Mouse (Mus musculus) MEL (cell line): ENCODE data around the gene Pcmt1. TPM values are rescaled to one million over a fixed set of nuclear protein-coding genes. Genes with fewer than 3 reads are reported as not detected.

ENCODE experiments used
- DNase-seq: peaks from one replicate; pipeline ENCODE4 v3.0.0; 2011; ENCODE audit warnings: low read depth, low spot score
- H3K27ac ChIP-seq: 2 replicates; pipeline ENCODE4 v1.5.1; 2012; ENCODE audit warnings: low read depth, mild to moderate bottlenecking, control low read depth, low read length, moderate library complexity; ENCODE audit not compliant: control insufficient read depth
- H3K27me3 ChIP-seq, 2 experiments: fragments of 150-350 bp in 1 of 2; sonication (generic) in 1 of 2; 2 replicates each; pipeline ENCODE4 v1.6.1; 2012; ENCODE audit warnings: low read length in 2 of 2, mild to moderate bottlenecking in 2 of 2, improper control_type of control experiment in 1 of 2, moderate library complexity in 1 of 2; ENCODE audit not compliant: insufficient read depth in 2 of 2, control insufficient read depth in 1 of 2
- H3K36me3 ChIP-seq, 2 experiments: 2 replicates each; pipeline ENCODE4 v1.6.1; 2012 to 2014; ENCODE audit warnings: low read length in 2 of 2, improper control_type of control experiment in 1 of 2, inconsistent platforms in 1 of 2, mild to moderate bottlenecking in 1 of 2; ENCODE audit not compliant: insufficient read depth in 2 of 2, control insufficient read depth in 1 of 2
- H3K4me1 ChIP-seq, 2 experiments: fragments of 150-350 bp in 1 of 2; sonication (generic) in 1 of 2; 2 replicates each; pipeline ENCODE4 v1.6.1; 2012; ENCODE audit warnings: low read length in 2 of 2, improper control_type of control experiment in 1 of 2, mild to moderate bottlenecking in 1 of 2; ENCODE audit not compliant: insufficient read depth in 2 of 2, control insufficient read depth in 1 of 2
- H3K4me3 ChIP-seq, 2 experiments: fragments of 150-350 bp in 1 of 2; sonication (generic) in 1 of 2; 2 replicates each; pipeline ENCODE4 v1.5.1; 2012; ENCODE audit warnings: low read depth in 2 of 2, low read length in 2 of 2, mild to moderate bottlenecking in 2 of 2, moderate library complexity in 2 of 2, control low read depth in 1 of 2, improper control_type of control experiment in 1 of 2; ENCODE audit not compliant: control insufficient read depth in 1 of 2, insufficient read depth in 1 of 2
- H3K79me2 ChIP-seq: 2 replicates; pipeline ENCODE4 v1.6.1; 2012; ENCODE audit warnings: mild to moderate bottlenecking, low read length, moderate library complexity; ENCODE audit not compliant: control insufficient read depth, poor library complexity, insufficient read depth
- H3K9ac ChIP-seq: 2 replicates; pipeline ENCODE4 v1.6.1; 2012; ENCODE audit warnings: low read depth, mild to moderate bottlenecking, control low read depth, low read length, moderate library complexity; ENCODE audit not compliant: control insufficient read depth, poor library complexity, severe bottlenecking
- H3K9me3 ChIP-seq: fragments of 150-350 bp; sonication (generic); replicated peaks from 2 replicates; pipeline ENCODE4 v1.6.1; 2012; ENCODE audit warnings: mild to moderate bottlenecking, low read length, improper control_type of control experiment, moderate library complexity; ENCODE audit not compliant: insufficient read depth
- BHLHE40 ChIP-seq: IDR thresholded peaks from 2 replicates; pipeline ENCODE4 v1.6.1; 2012; ENCODE audit warnings: low read depth, mild to moderate bottlenecking, inconsistent platforms, low read length, improper control_type of control experiment, borderline replicate concordance
- ELF1 ChIP-seq: IDR thresholded peaks from 2 replicates; pipeline ENCODE4 v1.6.1; 2014; ENCODE audit warnings: low read depth, mild to moderate bottlenecking, inconsistent platforms, low read length, improper control_type of control experiment, moderate library complexity
- EP300 ChIP-seq, 2 experiments: IDR thresholded peaks; 2 replicates each; pipeline ENCODE4 v1.6.1; 2011; ENCODE audit warnings: improper control_type of control experiment in 2 of 2, low read length in 2 of 2, low read depth in 1 of 2, mild to moderate bottlenecking in 1 of 2
- JUND ChIP-seq: IDR thresholded peaks from 2 replicates; pipeline ENCODE4 v1.6.1; 2011; ENCODE audit warnings: low read depth, mild to moderate bottlenecking, improper control_type of control experiment, low read length
- MAX ChIP-seq: IDR thresholded peaks from 2 replicates; pipeline ENCODE4 v1.6.1; 2011; ENCODE audit warnings: low read length, improper control_type of control experiment
- MAZ ChIP-seq: IDR thresholded peaks from 2 replicates; pipeline ENCODE4 v1.6.1; 2012; ENCODE audit warnings: low read depth, mild to moderate bottlenecking, inconsistent platforms, low read length, improper control_type of control experiment
- MEF2A ChIP-seq: IDR thresholded peaks from 2 replicates; pipeline ENCODE4 v1.6.1; 2014; ENCODE audit warnings: low read depth, mild to moderate bottlenecking, inconsistent platforms, low read length, improper control_type of control experiment; ENCODE audit not compliant: poor library complexity, insufficient replicate concordance, severe bottlenecking; ENCODE audit errors: extremely low read depth
- MXI1 ChIP-seq: IDR thresholded peaks from 2 replicates; pipeline ENCODE4 v1.6.1; 2011; ENCODE audit warnings: mild to moderate bottlenecking, low read depth, low read length, improper control_type of control experiment
- MYB ChIP-seq: IDR thresholded peaks from 2 replicates; pipeline ENCODE4 v1.6.1; 2011; ENCODE audit warnings: mild to moderate bottlenecking, low read depth, low read length, improper control_type of control experiment
- MYC ChIP-seq: IDR thresholded peaks from 2 replicates; pipeline ENCODE4 v1.6.1; 2011; ENCODE audit warnings: low read depth, mild to moderate bottlenecking, low read length, improper control_type of control experiment, moderate library complexity
- NELFE ChIP-seq: IDR thresholded peaks from 2 replicates; pipeline ENCODE4 v1.6.1; 2011; ENCODE audit warnings: low read depth, low read length, improper control_type of control experiment
- NRF1 ChIP-seq: IDR thresholded peaks from 2 replicates; pipeline ENCODE4 v1.6.1; 2014; ENCODE audit warnings: low read depth, mild to moderate bottlenecking, inconsistent platforms, low read length, improper control_type of control experiment, moderate library complexity; ENCODE audit not compliant: poor library complexity, insufficient read depth, severe bottlenecking
- POLR2A ChIP-seq, 2 experiments: IDR thresholded peaks; 2 replicates each; pipeline ENCODE4 v1.6.1; 2011 to 2012; ENCODE audit warnings: low read length in 2 of 2, mild to moderate bottlenecking in 2 of 2, control low read depth in 1 of 2, improper control_type of control experiment in 1 of 2, low read depth in 1 of 2, moderate library complexity in 1 of 2; ENCODE audit not compliant: control insufficient read depth in 1 of 2, insufficient read depth in 1 of 2, poor library complexity in 1 of 2
- POLR2AphosphoS2 ChIP-seq: IDR thresholded peaks from 2 replicates; pipeline ENCODE4 v1.6.1; 2011; ENCODE audit warnings: low read length, improper control_type of control experiment
- POLR2AphosphoS5 ChIP-seq: IDR thresholded peaks from 2 replicates; pipeline ENCODE4 v1.6.1; 2012; ENCODE audit warnings: low read depth, borderline replicate concordance, mild to moderate bottlenecking, inconsistent platforms, low read length, moderate library complexity, mixed read lengths
- RAD21 ChIP-seq: IDR thresholded peaks from 2 replicates; pipeline ENCODE4 v1.6.1; 2011; ENCODE audit warnings: mild to moderate bottlenecking, low read depth, low read length, improper control_type of control experiment
- RCOR1 ChIP-seq: IDR thresholded peaks from 2 replicates; pipeline ENCODE4 v1.6.1; 2012; ENCODE audit warnings: low read depth, mild to moderate bottlenecking, inconsistent platforms, low read length, improper control_type of control experiment
- SIN3A ChIP-seq: IDR thresholded peaks from 2 replicates; pipeline ENCODE4 v1.6.1; 2012; ENCODE audit warnings: low read length, improper control_type of control experiment, inconsistent platforms
- TBP ChIP-seq: IDR thresholded peaks from 2 replicates; pipeline ENCODE4 v1.8.0; 2011; ENCODE audit warnings: low read depth, low read length, improper control_type of control experiment
- USF1 ChIP-seq: IDR thresholded peaks from 2 replicates; pipeline ENCODE4 v1.6.1; 2014; ENCODE audit warnings: low read depth, mild to moderate bottlenecking, inconsistent platforms, low read length, improper control_type of control experiment, moderate library complexity
- USF2 ChIP-seq, 2 experiments: IDR thresholded peaks; 2 replicates each; pipeline ENCODE4 v1.6.1; 2011 to 2012; ENCODE audit warnings: improper control_type of control experiment in 2 of 2, low read length in 2 of 2, borderline replicate concordance in 1 of 2, inconsistent platforms in 1 of 2, low read depth in 1 of 2, mild to moderate bottlenecking in 1 of 2; ENCODE audit not compliant: insufficient read depth in 1 of 2
- ZNF384 ChIP-seq: IDR thresholded peaks from 2 replicates; pipeline ENCODE4 v1.6.1; 2012; ENCODE audit warnings: low read depth, mild to moderate bottlenecking, inconsistent platforms, low read length, improper control_type of control experiment
- polyA plus RNA-seq, 2 experiments: library from polyadenylated mRNA; stranded (reverse) in 1 of 2; unstranded in 1 of 2; fragments of >175 nt in 1 of 2; fragments of >200 nt in 1 of 2; gene quantifications; 2 replicates each; pipeline versions ENCODE4 v1.2.1 to v1.2.4; 2012; ENCODE audit warnings: low replicate concordance in 2 of 2, low read depth in 1 of 2; ENCODE audit not compliant: insufficient read length in 2 of 2, insufficient read depth in 1 of 2, missing spikeins in 1 of 2
- total RNA-seq: library from RNA; depleted of rRNA; stranded (reverse); fragments of 300-350 nt; gene quantifications from 2 replicates; pipeline ENCODE4 v1.2.3, GENCODE M21; 2012

The Pcmt1 gene
- total and polyA plus RNA-seq, 3 experiments = 90.7 to 121 TPM; not detected in 1

DNA sequence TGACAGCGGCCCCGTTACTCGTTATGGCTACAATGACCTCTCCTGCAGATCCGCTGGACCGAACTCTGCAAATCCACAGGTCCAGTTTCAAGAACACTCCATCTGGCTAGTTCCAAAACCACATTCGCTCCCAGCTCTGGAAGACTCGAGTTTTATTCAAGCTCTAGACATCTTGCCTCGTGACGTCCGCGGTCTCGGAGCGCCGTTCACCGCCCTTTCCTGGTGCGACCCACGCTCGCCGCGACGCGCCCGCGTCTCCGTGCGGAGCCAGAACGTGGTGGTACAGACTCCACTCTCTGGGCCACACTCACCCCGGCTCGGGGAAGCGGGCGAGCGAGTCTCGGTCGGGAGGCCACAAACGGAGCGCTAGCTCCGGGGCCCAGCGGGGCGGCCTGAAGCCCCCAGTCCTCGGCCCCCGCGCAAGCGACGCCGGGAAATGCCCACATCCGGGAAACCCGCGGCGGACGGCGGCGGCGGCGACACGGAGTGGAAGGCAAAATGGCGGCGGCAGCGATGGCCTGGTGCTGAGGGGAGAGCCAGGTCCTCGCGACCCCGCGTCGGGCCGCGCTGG lies at the start of gene Pcmt1, which contains the start of gene Lats1 (continued):
- TF ChIP-seq USF1 = no peak
- TF ChIP-seq NRF1 = 0 out of 2 replicates have a peak, but pooled peaks have one; percentile 14
- peak; percentile 95 for TF ChIP-seq NELFE

DNA sequence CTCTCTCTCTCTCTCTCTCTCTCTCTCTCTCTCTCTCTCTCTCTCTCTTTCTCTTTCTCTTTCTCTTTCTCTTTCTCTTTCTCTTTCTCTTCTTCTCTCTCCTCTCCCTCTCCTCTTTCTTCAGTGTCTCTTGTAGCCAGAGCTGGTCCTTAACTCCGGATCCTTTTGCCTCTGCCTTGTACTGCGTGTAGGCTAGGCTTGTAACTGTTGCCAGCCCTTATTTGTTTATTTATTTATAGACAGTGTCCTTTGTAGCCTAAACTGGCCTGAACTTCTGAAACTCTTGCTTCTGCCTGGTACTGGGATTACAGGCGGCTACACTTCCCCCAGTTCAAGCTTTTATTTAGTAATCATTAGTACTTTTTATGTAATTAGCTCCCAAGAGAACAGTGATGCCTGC lies 46.1 kb upstream of the Pcmt1 start:
- no peaks in the 10 kb centered on the region for H3K9me3 ChIP-seq
- H3K27me3 ChIP-seq = no peaks in the 10 kb centered on the region
- no peak for TF ChIP-seq MEF2A
- TF ChIP-seq SIN3A = no peak
- no peak for TF ChIP-seq BHLHE40
- no peak for TF ChIP-seq POLR2A (IDR thresholded peaks at IDR 0.05; ENCODE audit: control insufficient read depth in 1 of 2, insufficient read depth in 1 of 2, low read depth in 1 of 2, low read length in 2 of 2, poor library complexity in 1 of 2)
- no peak for TF ChIP-seq MYB
- no peak for TF ChIP-seq MAZ
- TF ChIP-seq USF2 (IDR thresholded peaks at IDR 0.05; ENCODE audit: borderline replicate concordance in 1 of 2, insufficient read depth in 1 of 2, low read depth in 1 of 2, low read length in 2 of 2) = no peak
- no peak for TF ChIP-seq POLR2AphosphoS2
- TF ChIP-seq ELF1 = no peak
- no peak for TF ChIP-seq ZNF384
- TF ChIP-seq TBP = no peak
- no peak for TF ChIP-seq MAX
- no peak for TF ChIP-seq POLR2AphosphoS5
- no peak for TF ChIP-seq RAD21
- TF ChIP-seq USF1 = no peak
- TF ChIP-seq NELFE = no peak
- TF ChIP-seq, all 39 proteins: peak for 0
- Histone ChIP-seq H3K9ac (peak overlapping the region; percentile 74), H3K4me3 (peak overlapping the region; percentile 79 to 87), H3K79me2 (peaks cover 46% of the 10 kb centered on the region), H3K4me1 (peaks cover 6 to 12% of the 10 kb centered on the region in 2 experiments; a peak in 3 of 4 replicates), H3K36me3 (peaks cover 0 to 20% of the 10 kb centered on the region in 2 experiments; a peak in 2 of 4 replicates), H3K27ac (no peak overlapping the region)
- DNase-seq = peak; percentile 42

DNA sequence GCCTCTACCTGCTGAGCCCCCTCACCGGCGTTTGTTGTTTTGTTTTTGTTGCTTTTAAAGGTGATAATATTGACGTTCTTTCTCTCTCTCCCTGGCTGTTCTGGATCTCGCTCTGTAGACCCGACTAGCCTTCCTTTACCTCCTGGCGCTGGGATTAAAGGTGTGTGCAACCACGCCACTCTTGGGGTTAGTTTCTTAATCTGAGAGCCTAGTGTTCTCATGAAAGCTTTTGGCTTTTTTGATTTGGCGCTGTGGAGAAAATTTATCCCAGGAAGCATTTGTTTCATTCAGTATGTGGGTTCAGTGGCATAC lies 45.5 kb upstream of the Pcmt1 start:
- Histone ChIP-seq H3K79me2 (peaks cover 42% of the 10 kb centered on the region), H3K36me3 (peaks cover 0 to 20% of the 10 kb centered on the region in 2 experiments; a peak in 2 of 4 replicates), H3K9ac (peak overlapping the region; percentile 85), H3K4me3 (peak overlapping the region; percentile 79 to 87), H3K27me3 (no peaks in the 10 kb centered on the region), H3K9me3 (no peaks in the 10 kb centered on the region), H3K4me1 (peaks cover 6 to 12% of the 10 kb centered on the region in 2 experiments; a peak in 3 of 4 replicates), H3K27ac (peak overlapping the region; percentile 81)
- DNase-seq = peak; percentile 45
- TF ChIP-seq MYC (no peak), ZNF384 (no peak), RCOR1 (no peak), MXI1 (no peak; the same call in 1 of the 2 replicates), JUND (no peak), EP300 (IDR thresholded peaks at IDR 0.05; ENCODE audit: low read depth in 1 of 2, low read length in 2 of 2) (no peak)
